Mouse (Mus musculus): ENCODE results near the gene Cpn1. TPM values are rescaled to one million over a fixed set of nuclear protein-coding genes. Genes with fewer than 3 reads are reported as not detected.

Gene Cpn1
- polyA plus RNA-seq, 1 experiment from 2014 or later = 82.1 TPM

DNA sequence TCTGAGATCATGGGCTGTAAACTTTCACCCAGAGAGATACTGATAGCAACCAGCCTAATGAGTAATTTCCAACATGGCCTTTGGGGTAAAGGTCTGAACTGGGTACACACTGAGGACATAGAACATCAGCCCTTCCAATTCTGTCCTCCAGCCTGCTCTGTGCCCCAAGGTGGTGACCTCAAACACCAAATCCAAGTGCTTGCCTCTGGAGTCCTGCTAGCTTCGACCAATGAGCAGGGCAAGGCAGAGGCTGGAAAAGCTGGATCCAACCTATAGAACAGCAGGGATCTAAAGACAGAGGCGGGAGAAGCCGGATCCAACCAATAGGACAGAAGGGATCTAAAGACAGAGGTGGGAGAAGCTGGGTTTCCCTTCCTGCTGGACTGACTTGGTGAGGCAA, 67.5 kb downstream of the Cpn1 start:
- Histone ChIP-seq H3K9ac (ENCODE audit: low read depth, low read length) (no peak overlapping the region), H3K4me1 (replicated peaks; ENCODE audit: insufficient read depth, low read length) (peaks cover 13% of the 10 kb centered on the region; the same call in 1 of the 2 replicates), H3K27me3 (ENCODE audit: insufficient read depth, low read length) (no peaks in the 10 kb centered on the region), H3K4me3 (replicated peaks; ENCODE audit: low read depth, low read length) (no peak overlapping the region), H3K27ac (no peak overlapping the region), H3K9me3 (replicated peaks; ENCODE audit: low read length) (no peaks in the 10 kb centered on the region), H3K4me2 (ENCODE audit: low read length) (no peak overlapping the region), H3K36me3 (ENCODE audit: insufficient read depth, low read length) (no peaks in the 10 kb centered on the region)
- TF ChIP-seq CTCF (IDR thresholded peaks at IDR 0.05; ENCODE audit: low read depth) = no peak
- WGBS = 85% methylated on average over 3 of the region's 3 CpGs
- no peak for ATAC-seq (replicated peaks; ENCODE audit: low FRiP score, low read depth)
- no peak for DNase-seq (ENCODE audit: low spot score)

DNA sequence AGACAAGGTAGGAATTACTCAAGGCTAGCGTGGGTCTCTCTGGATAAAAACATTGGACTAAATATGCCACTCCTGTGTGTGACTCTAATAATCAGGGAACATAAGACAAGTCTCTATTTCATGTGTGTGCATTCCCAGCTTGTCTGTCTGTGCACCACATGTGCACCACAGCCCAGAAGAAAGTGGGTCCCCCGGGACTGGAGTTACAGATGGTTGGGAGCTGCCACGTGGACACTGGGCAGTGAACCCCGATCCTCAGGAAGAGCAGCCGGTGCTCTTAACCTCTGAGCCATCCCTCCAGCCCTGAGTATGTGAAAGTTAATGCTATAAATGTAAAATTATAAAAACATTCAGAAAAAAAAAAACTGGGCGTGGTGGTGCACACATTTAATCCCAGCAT, 68.6 kb downstream of the Cpn1 start:
- Histone ChIP-seq H3K4me3 (replicated peaks; ENCODE audit: low read depth, low read length) (no peak overlapping the region), H3K36me3 (ENCODE audit: insufficient read depth, low read length) (no peaks in the 10 kb centered on the region), H3K4me1 (replicated peaks; ENCODE audit: insufficient read depth, low read length) (peaks cover 13% of the 10 kb centered on the region; the same call in 1 of the 2 replicates), H3K27me3 (ENCODE audit: insufficient read depth, low read length) (no peaks in the 10 kb centered on the region), H3K4me2 (ENCODE audit: low read length) (no peak overlapping the region), H3K27ac (no peak overlapping the region), H3K9ac (ENCODE audit: low read depth, low read length) (no peak overlapping the region), H3K9me3 (replicated peaks; ENCODE audit: low read length) (no peaks in the 10 kb centered on the region)
- WGBS = 87% methylated on average over 6 of the region's 6 CpGs
- ATAC-seq (replicated peaks; ENCODE audit: low FRiP score, low read depth) (no peak), DNase-seq (ENCODE audit: low spot score) (no peak)
- TF ChIP-seq CTCF (IDR thresholded peaks at IDR 0.05; ENCODE audit: low read depth) = no peak

DNA sequence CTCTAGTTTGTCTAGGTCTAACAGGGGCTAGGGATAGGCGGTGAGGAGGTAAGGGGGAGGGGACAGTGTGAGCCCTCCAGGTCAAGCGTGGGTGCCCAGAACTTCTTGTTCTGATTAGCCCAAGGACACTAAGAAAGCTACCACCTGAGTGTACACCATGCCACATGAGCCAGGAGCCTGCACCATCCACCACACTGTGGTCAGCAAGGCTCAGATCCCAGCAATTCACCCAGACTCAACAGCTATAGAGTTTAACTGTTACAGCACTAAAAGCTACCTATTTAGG, 69.0 kb downstream of the Cpn1 start:
- no peak overlapping the region for H3K4me2 ChIP-seq (ENCODE audit: low read length)
- no peak overlapping the region for H3K9ac ChIP-seq (ENCODE audit: low read depth, low read length)
- H3K36me3 ChIP-seq (ENCODE audit: insufficient read depth, low read length) = no peaks in the 10 kb centered on the region
- no peaks in the 10 kb centered on the region for H3K27me3 ChIP-seq (ENCODE audit: insufficient read depth, low read length)
- no peak overlapping the region for H3K4me3 ChIP-seq (replicated peaks; ENCODE audit: low read depth, low read length)
- no peak for TF ChIP-seq CTCF (IDR thresholded peaks at IDR 0.05; ENCODE audit: low read depth)
- no peak for ATAC-seq (replicated peaks; ENCODE audit: low FRiP score, low read depth)
- no peak overlapping the region for H3K27ac ChIP-seq
- H3K4me1 ChIP-seq (replicated peaks; ENCODE audit: insufficient read depth, low read length) = peaks cover 13% of the 10 kb centered on the region; the same call in 1 of the 2 replicates
- no peaks in the 10 kb centered on the region for H3K9me3 ChIP-seq (replicated peaks; ENCODE audit: low read length)
- DNase-seq (ENCODE audit: low spot score) = no peak
- 78% methylated on average over 2 of the region's 2 CpGs for WGBS

DNA sequence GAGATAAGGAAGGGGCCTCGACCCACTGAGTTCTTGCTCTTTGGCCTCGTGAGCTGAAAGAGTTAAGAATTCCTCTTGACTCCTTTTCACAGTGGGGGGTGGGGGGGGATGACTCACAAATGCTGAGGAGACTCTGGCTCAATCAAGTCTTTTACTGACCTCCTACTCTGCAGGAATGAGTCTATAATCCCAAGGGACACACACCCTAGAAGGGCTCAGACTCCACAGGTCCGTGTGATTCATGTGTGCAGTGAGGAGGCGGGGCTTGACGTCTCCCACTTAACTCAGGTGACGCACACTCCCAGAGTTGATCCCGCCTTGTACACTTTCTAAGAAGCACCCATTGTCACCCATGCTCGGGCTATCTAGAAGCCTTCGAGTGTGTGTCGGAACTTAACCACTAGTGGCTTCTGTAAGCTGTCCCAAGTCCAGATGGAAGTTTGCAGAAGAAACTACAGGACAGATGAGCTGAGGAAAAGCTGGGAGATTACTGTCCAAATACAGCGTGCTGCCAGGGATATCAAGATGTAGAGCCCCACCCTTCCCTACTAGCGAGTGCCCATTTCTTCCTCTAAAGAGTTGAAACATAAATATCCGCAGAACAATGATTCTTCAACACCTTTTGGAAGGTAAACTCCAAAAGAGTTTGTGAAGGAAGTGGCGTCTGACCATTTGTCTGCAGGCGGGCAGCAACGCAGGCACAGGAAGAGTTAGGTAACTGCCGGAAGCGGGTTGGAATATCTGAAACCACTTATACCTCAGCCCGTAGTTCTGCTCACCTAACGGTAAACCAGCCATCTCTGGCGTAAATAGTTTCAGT, 69.6 kb downstream of the Cpn1 start:
- no peak overlapping the region for H3K4me3 ChIP-seq (replicated peaks; ENCODE audit: low read depth, low read length)
- WGBS = 58% methylated on average over 21 of the region's 21 CpGs
- no peak overlapping the region for H3K4me2 ChIP-seq (ENCODE audit: low read length)

DNA sequence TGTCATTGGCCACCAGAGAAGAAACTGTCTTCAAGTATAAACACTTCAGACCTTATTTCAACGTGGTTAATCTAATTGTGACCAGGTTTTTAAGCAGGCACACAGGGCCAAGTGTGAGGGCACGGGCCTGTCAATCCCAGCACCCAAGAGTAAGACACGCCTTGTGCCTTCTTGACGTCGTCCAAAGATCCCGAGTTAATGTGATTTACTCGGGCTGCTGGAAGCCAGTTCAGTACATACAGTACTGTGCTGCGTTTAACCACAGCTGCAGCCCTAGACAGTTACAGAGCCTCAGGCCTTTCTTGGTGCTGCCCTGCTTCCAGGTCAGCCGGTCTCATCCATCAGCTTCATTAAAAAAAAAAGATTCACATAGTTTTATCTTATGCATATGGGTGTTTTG, 70.9 kb downstream of the Cpn1 start:
- no peak for DNase-seq (ENCODE audit: low spot score)

More for the DNA sequence above, 69.6 kb downstream of the Cpn1 start:
- no peak for TF ChIP-seq CTCF (IDR thresholded peaks at IDR 0.05; ENCODE audit: low read depth)
- H3K9ac ChIP-seq (ENCODE audit: low read depth, low read length) = no peak overlapping the region
- no peak for DNase-seq (ENCODE audit: low spot score)
- no peaks in the 10 kb centered on the region for H3K9me3 ChIP-seq (replicated peaks; ENCODE audit: low read length)
- H3K27me3 ChIP-seq (ENCODE audit: insufficient read depth, low read length) = no peaks in the 10 kb centered on the region
- peak; percentile 75 for ATAC-seq (replicated peaks; ENCODE audit: low FRiP score, low read depth)
- peaks cover 13% of the 10 kb centered on the region; the same call in 1 of the 2 replicates for H3K4me1 ChIP-seq (replicated peaks; ENCODE audit: insufficient read depth, low read length)
- no peak overlapping the region for H3K27ac ChIP-seq
- no peaks in the 10 kb centered on the region for H3K36me3 ChIP-seq (ENCODE audit: insufficient read depth, low read length)

DNA sequence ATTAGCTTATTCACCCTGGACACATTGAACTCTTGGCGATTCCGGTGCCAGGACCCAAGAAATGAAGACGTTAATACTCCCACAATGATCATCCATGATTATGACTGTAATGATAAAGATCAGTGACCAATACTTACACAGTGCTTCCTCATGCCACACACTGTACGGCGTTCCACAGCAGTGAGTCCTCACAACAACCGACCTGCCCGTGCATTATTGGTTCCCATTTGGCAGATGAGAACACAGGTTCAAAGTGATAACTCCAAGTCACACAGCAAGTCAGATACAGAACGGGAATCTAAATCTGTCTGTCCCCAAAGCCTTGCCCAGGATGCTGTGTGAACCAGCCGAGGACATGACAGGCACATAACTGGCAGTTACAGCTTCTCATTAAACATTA, 71.4 kb downstream of the Cpn1 start:
- ATAC-seq (replicated peaks; ENCODE audit: low FRiP score, low read depth) = no peak
- WGBS = 82% methylated on average over 9 of the region's 9 CpGs
- Histone ChIP-seq H3K4me2 (ENCODE audit: low read length) (no peak overlapping the region), H3K9ac (ENCODE audit: low read depth, low read length) (no peak overlapping the region), H3K4me1 (replicated peaks; ENCODE audit: insufficient read depth, low read length) (0 out of 2 replicates have a peak, but pooled peaks cover 7% of the 10 kb centered on the region), H3K4me3 (replicated peaks; ENCODE audit: low read depth, low read length) (no peak overlapping the region), H3K27me3 (ENCODE audit: insufficient read depth, low read length) (no peaks in the 10 kb centered on the region), H3K9me3 (replicated peaks; ENCODE audit: low read length) (no peaks in the 10 kb centered on the region), H3K27ac (no peak overlapping the region), H3K36me3 (ENCODE audit: insufficient read depth, low read length) (0 out of 2 replicates have a peak, but pooled peaks cover 5% of the 10 kb centered on the region)
- no peak for TF ChIP-seq CTCF (IDR thresholded peaks at IDR 0.05; ENCODE audit: low read depth)
- DNase-seq (ENCODE audit: low spot score) = no peak

More for the DNA sequence above, 70.9 kb downstream of the Cpn1 start:
- ATAC-seq (replicated peaks; ENCODE audit: low FRiP score, low read depth) = no peak
- 58% methylated on average over 9 of the region's 9 CpGs for WGBS
- no peak overlapping the region for H3K4me3 ChIP-seq (replicated peaks; ENCODE audit: low read depth, low read length)
- peaks cover 10% of the 10 kb centered on the region; the same call in 1 of the 2 replicates for H3K4me1 ChIP-seq (replicated peaks; ENCODE audit: insufficient read depth, low read length)
- H3K27me3 ChIP-seq (ENCODE audit: insufficient read depth, low read length) = no peaks in the 10 kb centered on the region
- no peak overlapping the region for H3K9ac ChIP-seq (ENCODE audit: low read depth, low read length)
- TF ChIP-seq CTCF (IDR thresholded peaks at IDR 0.05; ENCODE audit: low read depth) = no peak
- 0 out of 2 replicates have a peak, but pooled peaks cover 2% of the 10 kb centered on the region for H3K36me3 ChIP-seq (ENCODE audit: insufficient read depth, low read length)
- H3K9me3 ChIP-seq (replicated peaks; ENCODE audit: low read length) = no peaks in the 10 kb centered on the region
- no peak overlapping the region for H3K27ac ChIP-seq
- H3K4me2 ChIP-seq (ENCODE audit: low read length) = no peak overlapping the region

Data from kidney, postnatal 0 days (tissue).